Mouse (Mus musculus) kidney, embryonic 14.5 days (tissue): ENCODE data around the gene Kcna2. TPM values are rescaled to one million over a fixed set of nuclear protein-coding genes. Genes with fewer than 3 reads are reported as not detected.

Source experiments
- ATAC-seq: fragments of 200-750 bp; cut with Nextera tagmentation; 2 replicates; pipeline ENCODE4 v1.8.0; 2017; ENCODE audit warnings: moderate number of reproducible peaks, mild to moderate bottlenecking, moderate TSS enrichment, moderate library complexity; ENCODE audit not compliant: low FRiP score, low TSS enrichment
- H3K27ac ChIP-seq: fragments of 300-500 bp; sonication (generic); 2 replicates; pipeline ENCODE4 v1.5.1; 2014; ENCODE audit warnings: low read depth, mild to moderate bottlenecking, low read length, moderate library complexity, mixed read lengths
- H3K27me3 ChIP-seq: fragments of 300-500 bp; sonication (generic); 2 replicates; pipeline ENCODE4 v1.6.1; 2014; ENCODE audit warnings: mild to moderate bottlenecking, low read length; ENCODE audit not compliant: control insufficient read depth, insufficient read depth
- H3K36me3 ChIP-seq: fragments of 300-500 bp; sonication (generic); 2 replicates; pipeline ENCODE4 v1.6.1; 2014; ENCODE audit warnings: low read length, mixed read lengths; ENCODE audit not compliant: control insufficient read depth, insufficient read depth
- H3K4me1 ChIP-seq: fragments of 300-500 bp; sonication (generic); 2 replicates; pipeline ENCODE4 v1.6.1; 2014; ENCODE audit warnings: low read length, mixed read lengths; ENCODE audit not compliant: control insufficient read depth, insufficient read depth
- H3K4me2 ChIP-seq: fragments of 300-500 bp; sonication (generic); replicated peaks from 2 replicates; pipeline ENCODE4 v1.6.1; 2014; ENCODE audit warnings: low read depth, mild to moderate bottlenecking, low read length
- H3K4me3 ChIP-seq: fragments of 300-500 bp; sonication (generic); 2 replicates; pipeline ENCODE4 v1.5.1; 2014; ENCODE audit warnings: mild to moderate bottlenecking, low read length
- H3K9ac ChIP-seq: fragments of 300-500 bp; sonication (generic); 2 replicates; pipeline ENCODE4 v1.6.1; 2014; ENCODE audit warnings: low read depth, mild to moderate bottlenecking, low read length, moderate library complexity
- H3K9me3 ChIP-seq: fragments of 300-500 bp; sonication (generic); 2 replicates; pipeline ENCODE4 v1.6.1; 2016; ENCODE audit warnings: low read length; ENCODE audit not compliant: control insufficient read depth
- WGBS: fragments of 180-500 bp; shearing (Covaris S2); extraction: QIAGEN DNeasy Blood & Tissue Kit; methylation state at CpG from one replicate; pipeline ENCODE4 v1.1.7; 2014; 5-methylcytosine and 5-hydroxymethylcytosine counted together
- polyA plus RNA-seq: library from polyadenylated mRNA; unstranded; fragments of >200 nt; fragmentation: Nextera tagmentation; extraction: Ambion mirVana; gene quantifications from 2 replicates; pipeline ENCODE4 v1.2.1, GENCODE M21; 2014

Gene Kcna2
- polyA plus RNA-seq, 1 experiment from 2014 or later = 0.08 TPM

DNA sequence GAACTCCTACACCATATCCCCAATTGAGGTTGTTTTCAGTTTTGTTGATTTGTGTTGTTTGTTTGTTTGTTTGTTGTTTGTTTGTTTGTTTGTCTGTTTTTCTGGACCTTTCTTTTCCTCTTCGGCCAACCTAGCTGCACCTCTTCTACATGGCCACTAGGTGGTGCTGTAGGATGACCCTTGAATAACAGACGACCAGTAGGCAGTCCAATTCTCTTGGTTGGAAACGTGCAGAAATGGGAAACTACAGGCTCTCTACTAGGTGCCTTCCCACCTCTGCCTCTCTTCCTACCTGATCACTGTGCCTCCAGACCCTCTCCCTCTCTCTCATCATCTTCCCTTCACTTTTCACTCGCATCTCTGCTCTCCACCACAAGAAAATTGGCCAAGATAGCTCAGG is 6.9 kb upstream of the Kcna2 start:
- Histone ChIP-seq H3K4me3 (no peak overlapping the region), H3K36me3 (no peaks in the 10 kb centered on the region), H3K4me1 (no peaks in the 10 kb centered on the region), H3K4me2 (no peak overlapping the region), H3K9ac (no peak overlapping the region), H3K27ac (no peak overlapping the region), H3K27me3 (peaks cover 3% of the 10 kb centered on the region; the same call in 1 of the 2 replicates), H3K9me3 (no peaks in the 10 kb centered on the region)
- no peak for ATAC-seq
- 4% methylated on average over 4 of the region's 4 CpGs for WGBS

DNA sequence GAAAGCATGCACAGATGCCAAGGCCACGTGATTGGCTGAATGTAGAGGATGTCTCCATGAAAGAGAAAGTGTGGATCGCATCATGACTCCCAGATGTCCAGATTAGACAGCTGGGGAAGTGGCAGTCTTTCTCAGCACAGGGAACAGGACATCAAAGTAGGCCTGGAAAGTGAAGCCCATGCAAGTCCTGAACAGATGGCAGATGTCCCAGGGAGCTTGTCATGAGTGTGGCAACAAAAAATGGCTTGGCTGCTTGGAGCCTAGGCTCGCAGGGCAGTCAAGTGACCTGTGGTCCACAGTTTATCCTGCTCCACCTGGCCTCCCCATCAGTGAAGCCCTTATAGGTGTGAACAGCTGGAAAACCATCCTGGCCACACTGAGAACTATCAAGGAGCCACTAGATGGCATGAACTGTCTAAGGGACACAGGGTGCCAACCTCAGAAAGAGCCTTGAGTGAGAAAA is 4.6 kb upstream of the Kcna2 start:
- Histone ChIP-seq H3K27ac (no peak overlapping the region), H3K27me3 (peaks cover 23% of the 10 kb centered on the region), H3K4me3 (no peak overlapping the region), H3K9me3 (no peaks in the 10 kb centered on the region), H3K36me3 (no peaks in the 10 kb centered on the region), H3K9ac (no peak overlapping the region), H3K4me2 (no peak overlapping the region), H3K4me1 (peaks cover 3% of the 10 kb centered on the region; the same call in 1 of the 2 replicates)
- no peak for ATAC-seq
- 74% methylated on average over 3 of the region's 3 CpGs for WGBS

DNA sequence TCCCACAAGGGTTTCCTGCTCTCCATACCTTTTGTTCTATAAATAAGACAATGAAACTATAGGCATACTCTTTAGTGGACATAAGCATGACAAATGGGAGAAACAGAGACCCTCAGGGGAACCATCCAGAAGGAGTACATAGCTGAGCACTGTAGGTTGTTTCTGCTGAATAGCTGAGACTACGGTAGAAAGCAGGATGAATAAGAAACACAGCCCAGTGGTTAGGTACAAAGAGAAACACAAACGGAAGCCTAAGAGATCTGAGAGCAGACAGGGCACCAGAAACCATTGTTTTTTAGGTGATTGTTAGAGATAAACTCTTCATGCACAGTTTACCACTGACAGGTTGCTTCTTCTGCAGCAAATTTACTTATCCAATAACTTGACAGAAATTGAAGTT is 1.1 kb upstream of the Kcna2 start:
- WGBS = 62% methylated on average over 2 of the region's 2 CpGs
- H3K36me3 ChIP-seq = no peaks in the 10 kb centered on the region
- H3K27me3 ChIP-seq = peaks cover 48% of the 10 kb centered on the region
- ATAC-seq = no peak
- no peak overlapping the region for H3K9ac ChIP-seq
- H3K4me3 ChIP-seq = no peak overlapping the region
- no peaks in the 10 kb centered on the region for H3K9me3 ChIP-seq
- peaks cover 3% of the 10 kb centered on the region; the same call in 1 of the 2 replicates for H3K4me1 ChIP-seq
- no peak overlapping the region for H3K4me2 ChIP-seq
- no peak overlapping the region for H3K27ac ChIP-seq

DNA sequence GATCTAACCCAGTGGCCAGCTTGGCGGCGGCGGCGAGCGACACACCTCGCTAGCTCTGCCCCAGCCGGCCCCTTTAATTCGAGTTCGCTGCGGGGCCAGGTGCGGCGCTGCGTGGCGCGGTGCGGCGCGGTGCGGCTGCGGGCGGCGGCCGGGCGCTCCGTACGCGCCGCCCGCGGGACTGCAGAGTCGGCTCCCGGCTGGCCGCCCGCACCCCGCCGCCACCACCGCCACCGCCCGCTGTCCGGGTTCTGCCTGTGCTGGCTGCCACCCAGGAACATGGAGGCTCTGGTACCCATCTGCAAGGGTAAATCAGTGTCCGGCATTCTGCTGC is 475 bp downstream of the Kcna2 start:
- peak; percentile 48 for ATAC-seq
- no peak overlapping the region for H3K27ac ChIP-seq
- H3K27me3 ChIP-seq = peaks cover 48% of the 10 kb centered on the region
- H3K9me3 ChIP-seq = no peaks in the 10 kb centered on the region
- no peaks in the 10 kb centered on the region for H3K36me3 ChIP-seq
- peak overlapping the region; percentile 97 for H3K4me2 ChIP-seq
- peak overlapping the region; percentile 56 for H3K4me3 ChIP-seq
- under 1% methylated on average over 38 of the region's 41 CpGs for WGBS
- H3K4me1 ChIP-seq = peaks cover 3% of the 10 kb centered on the region; the same call in 1 of the 2 replicates
- H3K9ac ChIP-seq = peak overlapping the region; percentile 50

GRCm38 (mm10) chr3:107101787-107102651 is 1.1 kb downstream of the Kcna2 start:
- Histone ChIP-seq H3K4me2 (peak overlapping the region; percentile 97), H3K36me3 (no peaks in the 10 kb centered on the region), H3K9ac (peak overlapping the region; percentile 50), H3K27me3 (peaks cover 48% of the 10 kb centered on the region), H3K4me1 (peaks cover 3% of the 10 kb centered on the region; the same call in 1 of the 2 replicates), H3K4me3 (peak overlapping the region; percentile 56), H3K27ac (no peak overlapping the region), H3K9me3 (no peaks in the 10 kb centered on the region)
- peak; percentile 70 for ATAC-seq
- under 1% methylated on average over 53 of the region's 53 CpGs for WGBS

GRCm38 (mm10) chr3:107103041-107103440 is 2.1 kb downstream of the Kcna2 start:
- Histone ChIP-seq H3K27me3 (peaks cover 48% of the 10 kb centered on the region), H3K9ac (no peak overlapping the region), H3K4me2 (no peak overlapping the region), H3K27ac (no peak overlapping the region), H3K4me1 (peaks cover 3% of the 10 kb centered on the region; the same call in 1 of the 2 replicates), H3K36me3 (no peaks in the 10 kb centered on the region), H3K4me3 (no peak overlapping the region), H3K9me3 (no peaks in the 10 kb centered on the region)
- WGBS = 75% methylated on average over 7 of the region's 7 CpGs
- ATAC-seq = no peak

- H3K36me3 ChIP-seq = no peaks in the 10 kb centered on the region
- peaks cover 3% of the 10 kb centered on the region; the same call in 1 of the 2 replicates for H3K4me1 ChIP-seq
- H3K9me3 ChIP-seq = no peaks in the 10 kb centered on the region
- H3K27me3 ChIP-seq = peaks cover 47% of the 10 kb centered on the region
- ATAC-seq = no peak
- no peak overlapping the region for H3K4me2 ChIP-seq
- 84% methylated on average over 3 of the region's 3 CpGs for WGBS
- H3K4me3 ChIP-seq = no peak overlapping the region
- H3K9ac ChIP-seq = no peak overlapping the region
- no peak overlapping the region for H3K27ac ChIP-seq
Measured at GRCm38 (mm10) chr3:107103462-107103861, 2.5 kb downstream of the Kcna2 start.

DNA sequence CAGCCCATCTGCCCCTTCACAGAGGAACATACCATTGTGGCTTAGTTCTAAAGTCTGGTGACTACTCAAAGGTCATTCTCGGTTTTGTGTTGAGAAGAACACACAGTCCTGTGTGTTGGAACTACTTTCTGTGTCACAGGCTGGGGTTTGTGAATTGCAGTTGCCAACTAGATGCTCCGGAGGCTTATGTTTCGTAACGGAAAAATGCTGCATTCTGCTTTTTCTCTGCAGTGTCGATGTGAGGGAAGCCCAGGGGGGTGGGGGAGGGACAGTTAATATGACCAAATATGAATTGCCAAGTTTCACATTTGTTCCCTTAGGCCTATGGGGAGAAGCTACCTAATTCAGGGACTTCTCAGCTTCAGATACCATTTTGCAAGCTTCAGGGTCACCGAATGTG is 5.0 kb downstream of the Kcna2 start:
- no peak overlapping the region for H3K9ac ChIP-seq
- 88% methylated on average over 6 of the region's 6 CpGs for WGBS

DNA sequence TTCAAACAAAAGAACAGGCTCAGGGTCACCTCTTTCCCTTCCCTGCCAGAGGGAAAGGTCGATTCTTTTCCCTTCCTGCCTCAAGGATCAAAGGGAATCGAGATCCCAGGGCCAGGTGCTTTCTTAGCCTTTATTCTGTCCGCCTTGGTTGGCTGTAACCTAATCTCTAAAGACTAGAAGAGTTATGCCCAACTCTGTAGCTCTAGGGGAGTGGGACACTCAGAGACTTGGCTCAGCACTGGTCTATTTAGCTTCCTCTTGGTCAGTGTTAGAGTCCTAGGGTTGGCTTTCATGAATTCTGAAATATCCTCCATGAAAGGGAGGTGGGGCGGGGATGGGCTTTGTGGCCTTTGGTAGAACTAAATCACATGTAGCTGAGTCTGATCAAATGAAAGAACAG is 11.6 kb downstream of the Kcna2 start:
- Histone ChIP-seq H3K4me1 (peaks cover 14% of the 10 kb centered on the region), H3K27me3 (no peaks in the 10 kb centered on the region), H3K36me3 (no peaks in the 10 kb centered on the region), H3K4me2 (no peak overlapping the region), H3K4me3 (no peak overlapping the region), H3K9ac (no peak overlapping the region), H3K9me3 (no peaks in the 10 kb centered on the region), H3K27ac (no peak overlapping the region)
- peak; percentile 80 for ATAC-seq
- 26% methylated on average over 4 of the region's 4 CpGs for WGBS

More for the DNA sequence above, 5.0 kb downstream of the Kcna2 start:
- no peak overlapping the region for H3K4me2 ChIP-seq
- peaks cover 29% of the 10 kb centered on the region for H3K27me3 ChIP-seq
- H3K4me1 ChIP-seq = peaks cover 3% of the 10 kb centered on the region; the same call in 1 of the 2 replicates
- no peak for ATAC-seq
- no peaks in the 10 kb centered on the region for H3K9me3 ChIP-seq
- no peak overlapping the region for H3K4me3 ChIP-seq
- H3K27ac ChIP-seq = no peak overlapping the region
- no peaks in the 10 kb centered on the region for H3K36me3 ChIP-seq
